Mouse (Mus musculus) monocyte, adult 59 days (primary cell): ENCODE data around the gene Serpinb3b. TPM values are rescaled to one million over a fixed set of nuclear protein-coding genes. Genes with fewer than 3 reads are reported as not detected.

Experiments used
- total RNA-seq, 2 experiments: library from RNA; stranded (reverse); gene quantifications; one replicate each; pipeline ENCODE4 v1.2.4; 2023

Gene Serpinb3b
- total RNA-seq = not detected

DNA sequence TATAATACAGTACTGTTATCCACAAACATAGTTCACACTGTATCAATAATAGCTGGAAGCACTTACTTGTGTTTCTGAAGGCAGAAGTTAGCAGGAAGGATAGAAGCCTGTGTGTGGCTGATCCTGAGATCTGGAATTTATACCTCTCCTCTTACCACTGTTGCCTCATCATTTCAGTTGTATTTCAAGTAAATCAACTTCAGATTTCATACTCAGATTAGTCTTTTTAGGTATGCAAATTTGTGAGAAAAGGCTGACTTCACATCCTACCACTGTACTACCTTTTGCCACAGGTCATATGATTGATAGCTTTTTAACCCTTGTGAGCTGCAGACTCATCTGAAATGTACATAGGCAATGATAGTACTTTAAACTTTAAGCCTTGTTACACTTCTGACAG, at the start of gene Serpinb3b, which contains the start of gene Serpinb3c:
TSS of gene Serpinb3b (minus strand) at position 101 of the 400 bp plus-strand sequence.
TSS of gene Serpinb3c (minus strand) at position 111 of the 400 bp plus-strand sequence.

Other genes starting within 250 kb of the Serpinb3b start
- not detected for gene Serpinb3a, start 226.1 kb downstream of the Serpinb3b start, total RNA-seq
- not detected for gene Serpinb3d, start 194.9 kb downstream of the Serpinb3b start, total RNA-seq
- gene Serpinb3c, start within 50 bp of the Serpinb3b start, total RNA-seq = not detected
- gene Serpinb11, start 82.8 kb upstream of the Serpinb3b start, total RNA-seq = 1 to 10 TPM in 1 of 2 experiments, not detected in 1; 1.2 TPM
- under 1 TPM; 0.47 to 0.85 TPM for gene Serpinb7, start 121.3 kb upstream of the Serpinb3b start, total RNA-seq
- 10 to 100 TPM in 1 of 2 experiments, 1 to 10 TPM in 1; 6.4 to 12.2 TPM for gene Serpinb2, start 233.1 kb upstream of the Serpinb3b start, total RNA-seq